Mouse (Mus musculus) cerebellum, postnatal 25 days (tissue): ENCODE data around the gene Ppm1h.

Experiments used
- DNase-seq, 2 experiments: peaks; one replicate each; pipeline ENCODE4 v3.0.0; 2021; ENCODE audit warnings: mixed read lengths in 2 of 2

Ppm1h gene

GRCm38 (mm10) chr10:122862386-122863023 lies 183.9 kb downstream of the Ppm1h start:
- no peak for DNase-seq

GRCm38 (mm10) chr10:122869865-122870503 lies 191.4 kb downstream of the Ppm1h start:
- DNase-seq: no peak

- DNase-seq: no peak
Observed at GRCm38 (mm10) chr10:122870848-122871494, 192.4 kb downstream of the Ppm1h start.

- no peak for DNase-seq
Observed at GRCm38 (mm10) chr10:122872720-122873119, 194.2 kb downstream of the Ppm1h start.

- DNase-seq: peak; percentile 45 to 50
Observed at GRCm38 (mm10) chr10:122876964-122877363, 198.4 kb downstream of the Ppm1h start.

- peak; percentile 54 to 63 for DNase-seq
Observed at GRCm38 (mm10) chr10:122877436-122877835, 198.9 kb downstream of the Ppm1h start.

- DNase-seq: no peak
Observed at GRCm38 (mm10) chr10:122881456-122881855, 202.9 kb downstream of the Ppm1h start.

GRCm38 (mm10) chr10:122882614-122883013 lies 204.1 kb downstream of the Ppm1h start:
- DNase-seq: no peak

- DNase-seq: peak; percentile 81 to 83
Observed at GRCm38 (mm10) chr10:122883823-122884743, 205.5 kb downstream of the Ppm1h start.

GRCm38 (mm10) chr10:122885301-122885700 lies 206.7 kb downstream of the Ppm1h start:
- peak in 1 of 2 experiments; percentile 28 for DNase-seq

GRCm38 (mm10) chr10:122886055-122886915 lies 207.7 kb downstream of the Ppm1h start:
- DNase-seq: peak; percentile 63 to 71

- no peak for DNase-seq
Observed at GRCm38 (mm10) chr10:122886916-122887527, 208.5 kb downstream of the Ppm1h start.

GRCm38 (mm10) chr10:122887528-122888183 lies 209.1 kb downstream of the Ppm1h start:
- peak; percentile 44 to 54 for DNase-seq

GRCm38 (mm10) chr10:122890682-122891350 lies 212.3 kb downstream of the Ppm1h start:
- peak in 1 of 2 experiments; percentile 27 for DNase-seq

GRCm38 (mm10) chr10:122891461-122891860 lies 212.9 kb downstream of the Ppm1h start:
- no peak for DNase-seq

- DNase-seq: peak; percentile 82
Observed at GRCm38 (mm10) chr10:122894555-122895069, 216.1 kb downstream of the Ppm1h start.

- peak; percentile 73 to 83 for DNase-seq
Observed at GRCm38 (mm10) chr10:122895121-122895770, 216.7 kb downstream of the Ppm1h start.

GRCm38 (mm10) chr10:122899971-122900370 lies 221.4 kb downstream of the Ppm1h start:
- DNase-seq: peak in 1 of 2 experiments; percentile 19

GRCm38 (mm10) chr10:122900466-122900865 lies 221.9 kb downstream of the Ppm1h start:
- DNase-seq: no peak
